Mouse (Mus musculus) hindbrain, embryonic 11.5 days (tissue): Measurements from ENCODE around the gene Lpcat2. TPM values are rescaled to one million over a fixed set of nuclear protein-coding genes. Genes with fewer than 3 reads are reported as not detected.

ENCODE experiments used
- ATAC-seq: fragments of 200-750 bp; cut with Nextera tagmentation; 2 replicates; pipeline ENCODE4 v1.8.0; 2017; ENCODE audit warnings: mild to moderate bottlenecking, moderate TSS enrichment, moderate library complexity; ENCODE audit not compliant: low FRiP score
- DNase-seq: peaks from one replicate; pipeline ENCODE4 v3.0.0-alpha.2; 2015; ENCODE audit warnings: low spot score
- H3K27ac ChIP-seq: fragments of 300-500 bp; sonication (generic); 2 replicates; pipeline ENCODE4 v1.5.1; 2014; ENCODE audit warnings: mild to moderate bottlenecking, low read depth, low read length
- H3K27me3 ChIP-seq: fragments of 300-500 bp; sonication (generic); 2 replicates; pipeline ENCODE4 v1.6.1; 2014; ENCODE audit warnings: mild to moderate bottlenecking, low read length, moderate library complexity, mixed read lengths; ENCODE audit not compliant: control insufficient read depth, insufficient read depth
- H3K36me3 ChIP-seq: fragments of 300-500 bp; sonication (generic); 2 replicates; pipeline ENCODE4 v1.6.1; 2014; ENCODE audit warnings: mild to moderate bottlenecking, low read length, moderate library complexity, mixed read lengths; ENCODE audit not compliant: control insufficient read depth, insufficient read depth
- H3K4me1 ChIP-seq: fragments of 300-500 bp; sonication (generic); replicated peaks from 2 replicates; pipeline ENCODE4 v1.6.1; 2014; ENCODE audit warnings: low read length, mixed read lengths; ENCODE audit not compliant: control insufficient read depth, insufficient read depth
- H3K4me2 ChIP-seq: fragments of 300-500 bp; sonication (generic); replicated peaks from 2 replicates; pipeline ENCODE4 v1.6.1; 2014; ENCODE audit warnings: mild to moderate bottlenecking, low read depth, low read length
- H3K4me3 ChIP-seq: fragments of 300-500 bp; sonication (generic); 2 replicates; pipeline ENCODE4 v1.5.1; 2014; ENCODE audit warnings: low read depth, low read length
- H3K9ac ChIP-seq: fragments of 300-500 bp; sonication (generic); 2 replicates; pipeline ENCODE4 v1.6.1; 2014; ENCODE audit warnings: low read depth, low read length
- H3K9me3 ChIP-seq: fragments of 300-500 bp; sonication (generic); 2 replicates; pipeline ENCODE4 v1.6.1; 2016; ENCODE audit warnings: low read length; ENCODE audit not compliant: control insufficient read depth
- WGBS: fragments of 180-500 bp; shearing (Covaris S2); extraction: QIAGEN DNeasy Blood & Tissue Kit; methylation state at CpG from one replicate; pipeline ENCODE4 v1.1.7; 2014; 5-methylcytosine and 5-hydroxymethylcytosine counted together
- polyA plus RNA-seq: library from polyadenylated mRNA; unstranded; fragments of >200 nt; fragmentation: Nextera tagmentation; extraction: Ambion mirVana; gene quantifications from 2 replicates; pipeline ENCODE4 v1.2.1, GENCODE M21; 2014

The Lpcat2 gene
- polyA plus RNA-seq, 1 experiment from 2014 or later: 5.8 TPM

DNA sequence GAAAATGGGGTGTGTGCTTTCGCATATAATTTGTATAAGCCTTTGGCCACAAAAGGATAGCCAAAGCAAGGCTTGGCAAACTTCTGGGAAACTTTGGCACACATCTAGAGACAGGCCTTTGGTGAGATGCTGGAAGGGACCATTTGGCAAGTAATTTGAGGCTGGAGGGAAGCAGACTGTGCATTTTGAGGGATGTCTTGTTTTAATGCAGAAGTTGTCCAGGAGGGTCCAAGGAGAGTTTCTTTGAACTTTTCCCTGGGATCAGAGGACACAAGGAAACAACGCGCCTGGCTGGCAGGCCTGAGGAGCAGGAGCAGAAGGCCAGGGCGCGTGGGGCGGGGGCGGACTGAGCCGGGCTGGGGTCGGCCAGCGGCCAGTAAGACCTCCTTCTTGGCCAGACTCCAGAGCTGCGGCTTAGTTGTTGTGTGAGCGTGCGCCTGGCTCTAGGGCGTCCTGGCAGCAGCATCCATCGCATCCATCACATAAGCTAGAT, 26.8 kb upstream of the Lpcat2 start:
- peak; percentile 20 for DNase-seq
- H3K4me1 ChIP-seq: no peaks in the 10 kb centered on the region
- H3K9me3 ChIP-seq: no peaks in the 10 kb centered on the region
- 0 out of 2 replicates have a peak, but pooled peaks cover 2% of the 10 kb centered on the region for H3K27me3 ChIP-seq
- no peak overlapping the region for H3K27ac ChIP-seq
- peak overlapping the region; percentile 48; the same call in 1 of the 2 replicates for H3K4me3 ChIP-seq
- ATAC-seq: no peak
- no peak overlapping the region for H3K9ac ChIP-seq
- peak overlapping the region; percentile 84 for H3K4me2 ChIP-seq
- H3K36me3 ChIP-seq: no peaks in the 10 kb centered on the region
- 30% methylated on average over 14 of the region's 15 CpGs for WGBS

DNA sequence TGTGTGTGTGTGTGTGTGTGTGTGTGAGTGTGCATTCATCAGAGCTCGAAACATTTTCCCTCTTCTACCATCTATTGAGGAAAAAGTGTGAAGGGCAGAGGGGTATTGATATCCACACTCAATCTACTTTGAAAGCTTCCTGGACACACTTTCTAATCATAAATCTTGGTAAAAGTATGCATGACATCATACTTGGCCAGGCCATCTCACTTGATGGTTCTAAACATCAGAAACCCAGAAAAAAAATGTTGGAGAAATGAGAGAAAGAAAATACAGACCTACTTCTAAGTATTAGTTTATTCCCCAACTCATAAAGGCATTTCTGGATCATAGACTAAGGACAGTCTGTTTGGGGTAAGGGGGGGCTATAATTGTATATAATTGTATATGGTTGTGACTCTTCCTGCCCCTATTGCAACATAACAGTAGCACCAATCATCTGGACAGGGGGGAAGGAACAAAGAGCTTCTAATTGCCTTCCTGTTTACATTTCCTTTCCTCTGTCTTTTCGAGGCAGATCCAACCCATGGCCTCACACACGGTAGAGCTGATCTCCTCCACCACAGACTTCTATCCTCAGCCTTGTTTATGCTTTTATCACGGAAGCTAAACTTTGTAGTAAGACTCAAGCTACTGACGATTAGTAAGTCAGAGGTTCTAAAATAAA, 20.9 kb upstream of the Lpcat2 start:
- H3K4me3 ChIP-seq: no peak overlapping the region
- H3K27ac ChIP-seq: no peak overlapping the region
- H3K9ac ChIP-seq: no peak overlapping the region
- H3K27me3 ChIP-seq: no peaks in the 10 kb centered on the region
- WGBS: 82% methylated on average over 5 of the region's 5 CpGs
- no peaks in the 10 kb centered on the region for H3K9me3 ChIP-seq
- H3K4me2 ChIP-seq: no peak overlapping the region
- no peak for DNase-seq
- H3K4me1 ChIP-seq: no peaks in the 10 kb centered on the region
- no peak for ATAC-seq
- no peaks in the 10 kb centered on the region for H3K36me3 ChIP-seq

DNA sequence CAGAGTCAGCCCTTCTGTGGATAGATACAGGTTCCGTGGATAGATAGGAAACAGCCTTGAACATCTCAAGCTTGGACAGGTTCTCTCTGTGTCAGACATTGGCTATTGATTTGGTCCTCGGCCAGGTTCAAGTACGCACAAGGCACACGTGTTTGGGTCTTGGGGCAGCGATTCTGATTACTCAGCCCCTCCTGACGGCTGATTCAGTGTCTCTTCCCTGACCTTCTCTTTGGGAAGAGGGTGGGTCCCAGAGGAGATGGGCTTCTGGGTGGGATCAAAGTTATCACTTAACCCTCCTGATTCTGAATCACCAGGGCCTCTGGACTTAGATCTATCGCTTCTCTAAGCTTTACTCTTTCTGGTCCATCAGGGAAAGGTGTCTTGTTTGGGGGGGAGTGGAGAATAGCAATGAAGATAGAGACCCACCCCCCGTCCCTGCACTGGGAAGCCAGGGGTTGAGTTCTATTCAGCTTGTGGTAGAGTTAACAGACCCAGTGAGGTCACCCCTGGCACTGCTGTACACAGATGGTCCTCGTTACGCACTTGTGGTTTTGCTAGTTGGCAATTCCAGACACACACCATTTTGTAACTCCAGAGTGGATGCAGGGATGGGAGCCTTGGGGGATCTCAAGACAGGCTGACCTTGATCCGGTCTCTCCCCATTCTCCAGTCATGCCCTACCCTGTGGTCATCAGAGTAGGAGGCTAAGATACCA, 20.2 kb upstream of the Lpcat2 start:
- no peak for DNase-seq
- ATAC-seq: no peak
- 91% methylated on average over 11 of the region's 11 CpGs for WGBS
- H3K9ac ChIP-seq: no peak overlapping the region
- H3K27ac ChIP-seq: no peak overlapping the region
- no peaks in the 10 kb centered on the region for H3K27me3 ChIP-seq
- H3K9me3 ChIP-seq: no peaks in the 10 kb centered on the region
- H3K4me1 ChIP-seq: no peaks in the 10 kb centered on the region
- no peak overlapping the region for H3K4me2 ChIP-seq
- no peaks in the 10 kb centered on the region for H3K36me3 ChIP-seq
- H3K4me3 ChIP-seq: no peak overlapping the region

DNA sequence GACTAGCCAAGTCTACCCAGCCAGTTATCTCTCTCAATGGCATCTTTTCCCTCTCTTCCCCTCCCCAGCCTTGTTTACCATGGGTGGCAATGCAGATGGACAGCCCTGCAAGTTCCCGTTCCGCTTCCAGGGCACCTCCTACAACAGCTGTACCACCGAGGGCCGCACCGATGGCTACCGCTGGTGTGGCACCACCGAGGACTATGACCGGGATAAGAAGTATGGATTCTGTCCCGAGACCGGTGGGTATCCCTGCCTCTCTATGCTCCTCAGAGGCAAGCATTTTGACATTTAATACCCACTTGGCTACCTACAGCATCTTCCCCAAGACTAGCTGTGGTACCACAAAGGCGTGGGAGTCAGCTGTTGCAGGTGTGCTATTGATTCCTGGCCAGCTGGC, 19.2 kb upstream of the Lpcat2 start:
- ATAC-seq (no peak), DNase-seq (no peak)
- Histone ChIP-seq H3K4me3 (no peak overlapping the region), H3K4me1 (no peaks in the 10 kb centered on the region), H3K4me2 (no peak overlapping the region), H3K9me3 (no peaks in the 10 kb centered on the region), H3K36me3 (no peaks in the 10 kb centered on the region), H3K27me3 (no peaks in the 10 kb centered on the region), H3K27ac (no peak overlapping the region), H3K9ac (no peak overlapping the region)
- WGBS: 95% methylated on average over 11 of the region's 11 CpGs

DNA sequence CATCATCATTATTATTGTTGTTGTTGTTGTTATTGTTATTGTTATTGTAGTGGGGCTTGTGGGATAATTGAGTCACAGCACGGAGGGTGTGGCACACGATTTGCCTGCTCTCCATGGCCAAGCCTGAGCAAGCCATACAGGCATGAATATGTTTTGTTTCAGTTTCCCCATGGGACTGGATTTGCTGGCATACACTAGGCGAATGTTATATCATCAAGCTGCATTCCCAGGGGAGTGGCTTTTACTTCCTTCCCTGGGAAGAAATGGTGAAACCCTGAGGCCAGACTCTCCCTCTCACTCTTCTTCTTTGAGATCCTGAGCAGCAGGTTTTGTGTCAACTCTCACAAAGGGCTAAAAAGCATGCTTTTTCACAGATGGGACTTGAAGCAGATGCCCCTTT, 16.5 kb upstream of the Lpcat2 start:
- Histone ChIP-seq H3K9me3 (no peaks in the 10 kb centered on the region), H3K27me3 (no peaks in the 10 kb centered on the region), H3K9ac (no peak overlapping the region), H3K4me3 (no peak overlapping the region), H3K27ac (no peak overlapping the region), H3K4me2 (no peak overlapping the region), H3K4me1 (no peaks in the 10 kb centered on the region), H3K36me3 (no peaks in the 10 kb centered on the region)
- DNase-seq (no peak), ATAC-seq (no peak)
- WGBS: 87% methylated on average over 3 of the region's 3 CpGs

DNA sequence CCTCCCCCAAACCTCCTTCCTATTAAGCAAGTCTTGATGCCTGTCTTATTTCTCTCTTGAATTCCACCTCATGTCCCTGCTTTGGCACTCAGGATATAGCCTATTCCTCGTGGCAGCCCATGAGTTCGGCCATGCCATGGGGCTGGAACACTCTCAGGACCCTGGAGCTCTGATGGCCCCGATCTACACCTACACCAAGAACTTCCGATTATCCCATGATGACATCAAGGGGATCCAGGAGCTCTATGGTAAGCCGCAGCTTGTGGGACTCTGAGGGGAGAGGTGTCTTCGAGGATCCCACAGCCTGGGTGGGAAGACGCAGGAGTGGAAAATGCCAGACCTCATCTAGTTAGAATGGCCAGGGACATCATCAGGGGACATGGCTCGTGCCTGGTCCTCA, 16.0 kb upstream of the Lpcat2 start:
- H3K9ac ChIP-seq: no peak overlapping the region
- ATAC-seq: no peak
- no peaks in the 10 kb centered on the region for H3K9me3 ChIP-seq
- no peaks in the 10 kb centered on the region for H3K27me3 ChIP-seq
- no peak for DNase-seq
- WGBS: 93% methylated on average over 8 of the region's 8 CpGs
- no peak overlapping the region for H3K27ac ChIP-seq
- H3K4me1 ChIP-seq: no peaks in the 10 kb centered on the region
- no peak overlapping the region for H3K4me3 ChIP-seq
- H3K4me2 ChIP-seq: no peak overlapping the region
- H3K36me3 ChIP-seq: no peaks in the 10 kb centered on the region

DNA sequence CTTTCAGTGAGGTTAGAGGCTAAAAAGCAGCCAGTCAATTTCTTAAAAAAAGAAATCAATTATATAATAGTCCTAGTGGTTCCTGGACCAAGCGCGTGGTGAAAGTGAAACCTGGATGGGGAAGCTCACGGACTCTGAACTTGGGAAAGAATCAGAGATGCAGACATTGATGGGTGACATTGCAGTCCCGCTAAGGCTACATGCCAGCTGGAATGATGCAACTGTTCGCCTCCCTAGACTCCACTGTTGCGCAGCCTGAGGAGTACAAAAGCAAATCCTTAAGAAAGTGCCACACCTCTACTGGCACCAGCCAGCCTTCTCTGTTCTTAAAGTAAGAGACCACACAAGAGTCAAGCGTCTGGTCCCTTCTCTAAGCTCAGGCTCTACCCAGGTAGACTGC, 15.3 kb upstream of the Lpcat2 start:
- Histone ChIP-seq H3K4me3 (no peak overlapping the region), H3K4me1 (no peaks in the 10 kb centered on the region), H3K9me3 (no peaks in the 10 kb centered on the region), H3K9ac (no peak overlapping the region), H3K27me3 (no peaks in the 10 kb centered on the region), H3K27ac (no peak overlapping the region), H3K36me3 (no peaks in the 10 kb centered on the region), H3K4me2 (no peak overlapping the region)
- ATAC-seq (no peak), DNase-seq (no peak)
- 97% methylated on average over 7 of the region's 7 CpGs for WGBS

DNA sequence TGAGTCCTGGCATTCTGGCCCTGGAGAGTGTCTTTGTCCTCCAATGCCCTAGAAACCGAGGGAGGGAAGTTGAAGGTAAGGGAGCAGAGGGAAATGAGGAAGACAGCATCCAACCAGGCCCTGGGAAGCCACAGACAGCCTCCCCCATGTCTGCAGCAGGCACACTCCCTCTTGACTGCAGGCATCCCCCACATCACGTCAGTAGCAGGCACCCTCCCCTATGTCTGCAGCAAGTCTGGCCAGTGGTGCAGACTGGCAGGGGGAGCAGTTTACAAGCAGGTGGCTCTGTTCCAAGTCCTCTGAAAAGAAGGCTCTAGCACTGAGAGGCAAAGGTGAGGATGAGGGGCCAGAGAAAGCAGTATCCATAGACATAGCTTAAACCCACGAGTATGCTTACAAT, 8.5 kb upstream of the Lpcat2 start:
- H3K27ac ChIP-seq: peak overlapping the region; percentile 45; the same call in 1 of the 2 replicates
- H3K9ac ChIP-seq: no peak overlapping the region
- 35% methylated on average over 3 of the region's 3 CpGs for WGBS
- H3K9me3 ChIP-seq: no peaks in the 10 kb centered on the region
- ATAC-seq: no peak
- H3K27me3 ChIP-seq: no peaks in the 10 kb centered on the region
- H3K36me3 ChIP-seq: no peaks in the 10 kb centered on the region
- no peak for DNase-seq
- H3K4me2 ChIP-seq: no peak overlapping the region
- no peak overlapping the region for H3K4me3 ChIP-seq
- H3K4me1 ChIP-seq: 0 out of 2 replicates have a peak, but pooled peaks cover 2% of the 10 kb centered on the region

DNA sequence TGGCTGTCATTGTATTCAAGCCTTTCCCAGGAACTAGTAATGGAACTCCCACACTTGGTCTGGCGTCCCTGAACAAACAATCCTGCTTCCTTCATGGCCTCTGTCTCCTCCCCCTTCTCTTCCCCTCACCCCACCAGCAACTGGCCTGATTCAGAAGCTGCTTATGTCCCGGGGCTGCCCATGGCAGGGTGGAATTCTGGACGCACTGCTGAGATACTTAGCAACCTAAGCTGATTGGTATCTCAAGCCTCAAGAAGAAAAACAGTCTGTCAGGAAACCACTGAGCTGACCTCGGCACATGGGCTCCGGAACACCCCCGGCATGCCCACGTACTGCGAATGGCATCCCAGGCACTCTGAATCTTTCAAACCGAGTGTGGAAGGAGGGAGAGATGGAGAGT, 7.8 kb upstream of the Lpcat2 start:
- Histone ChIP-seq H3K4me2 (no peak overlapping the region), H3K27ac (peak overlapping the region; percentile 45; the same call in 1 of the 2 replicates), H3K9ac (no peak overlapping the region), H3K36me3 (no peaks in the 10 kb centered on the region), H3K27me3 (no peaks in the 10 kb centered on the region), H3K4me1 (0 out of 2 replicates have a peak, but pooled peaks cover 2% of the 10 kb centered on the region), H3K9me3 (no peaks in the 10 kb centered on the region), H3K4me3 (no peak overlapping the region)
- 52% methylated on average over 9 of the region's 9 CpGs for WGBS
- DNase-seq (no peak), ATAC-seq (no peak)
